ENCODE assay signal across 14 mouse cellular contexts in genomic region chr4:62495946-62496345, GRCm38 (mm10). TPM values are rescaled to one million over a fixed set of nuclear protein-coding genes. Genes with fewer than 3 reads are reported as not detected.
DNase-seq lines count a peak whose midpoint lies in the region; ATAC-seq and TF ChIP-seq lines count a peak whose summit lies in the region.
"Had no signal": no experiment of that assay in that cellular context is flagged by ENCODE, and none has a peak within 500 bp of the region (broad histone marks: within the 10 kb centered on the region; RNA-seq: fewer than 3 reads in every experiment).

No protein-coding gene starts in this region.

- H3K9ac ChIP-seq in liver, postnatal 0 days (replicated peaks) = no peak overlapping the region
- no peak overlapping the region for H3K9ac ChIP-seq in liver, embryonic 11.5 days (ENCODE audit: low read depth, low read length)

- no peak for TF ChIP-seq POLR2A in lung, adult 2 months (IDR thresholded peaks at IDR 0.05; ENCODE audit: borderline replicate concordance, extremely low read depth, low read depth, low read length)

- H3K4me1 ChIP-seq in liver, postnatal 0 days (ENCODE audit: insufficient read depth) = peaks cover 13% of the 10 kb centered on the region
- H3K4me1 ChIP-seq in liver, embryonic 11.5 days (replicated peaks; ENCODE audit: control insufficient read depth, insufficient read depth, low read length) = no peaks in the 10 kb centered on the region
- H3K4me1 ChIP-seq in lung, adult 2 months (ENCODE audit: control insufficient read depth, insufficient read depth, low read length) = peaks cover 15% of the 10 kb centered on the region
- H3K4me1 ChIP-seq: hindbrain, embryonic 10.5 days had no signal

- TF ChIP-seq CTCF in liver, postnatal 0 days (IDR thresholded peaks at IDR 0.05; ENCODE audit: low read depth) = no peak
- TF ChIP-seq CTCF in lung, adult 2 months (IDR thresholded peaks at IDR 0.05; ENCODE audit: insufficient read depth, low read length) = no peak

- DNase-seq in adrenal gland, postnatal 14 days = peak; percentile 67
- DNase-seq in adrenal gland, postnatal 4 days (ENCODE audit: low spot score in 2 of 2) = no peak
- peak; percentile 20 for DNase-seq in liver, postnatal 0 days
- DNase-seq in liver, embryonic 11.5 days (ENCODE audit: low spot score) = no peak
- DNase-seq in lung, adult 2 months = peak; percentile 46
- no peak for DNase-seq in T-cell, adult 2 months (ENCODE audit: low spot score)
- no peak for DNase-seq in thymus, adult 18-20 months
- DNase-seq in yolk sac, embryonic 10.5 days (ENCODE audit: low spot score) = no peak
- DNase-seq: B cell, adult 2 months; cerebellum, postnatal 36 days; liver; midbrain, embryonic 14.5 days; spleen, adult 18-20 months had no signal

- H3K36me3 ChIP-seq in liver, postnatal 0 days (replicated peaks; ENCODE audit: insufficient read depth, low read length) = 0 out of 2 replicates have a peak, but pooled peaks cover 3% of the 10 kb centered on the region
- 0 out of 2 replicates have a peak, but pooled peaks cover 6% of the 10 kb centered on the region for H3K36me3 ChIP-seq in liver, embryonic 11.5 days (ENCODE audit: control insufficient read depth, insufficient read depth, low read length)

- TF ChIP-seq EP300 in liver, postnatal 0 days (IDR thresholded peaks at IDR 0.05; ENCODE audit: low read depth) = no peak

- H3K27me3 ChIP-seq in liver, postnatal 0 days (ENCODE audit: insufficient read depth, low read length) = no peaks in the 10 kb centered on the region
- no peaks in the 10 kb centered on the region for H3K27me3 ChIP-seq in liver, embryonic 11.5 days (replicated peaks; ENCODE audit: control insufficient read depth, insufficient read depth, low read length)

- H3K27ac ChIP-seq in liver, postnatal 0 days (ENCODE audit: low read depth) = no peak overlapping the region
- no peak overlapping the region for H3K27ac ChIP-seq in liver, embryonic 11.5 days (ENCODE audit: low read depth, low read length)
- H3K27ac ChIP-seq: hindbrain, embryonic 10.5 days had no signal

- WGBS in liver, postnatal 0 days (ENCODE audit: insufficient replicate concordance) = 61% methylated on average over 8 of the region's 8 CpGs
- 72% methylated on average over 8 of the region's 8 CpGs for WGBS in liver, embryonic 11.5 days
- 44% methylated on average over 8 of the region's 8 CpGs for WGBS in lung, adult 2 months

- no peak overlapping the region for H3K4me2 ChIP-seq in liver, postnatal 0 days (ENCODE audit: low read depth, low read length)
- H3K4me2 ChIP-seq in liver, embryonic 11.5 days = no peak overlapping the region

- no peaks in the 10 kb centered on the region for H3K9me3 ChIP-seq in liver, postnatal 0 days (ENCODE audit: low read length)
- no peaks in the 10 kb centered on the region for H3K9me3 ChIP-seq in liver, embryonic 11.5 days (ENCODE audit: control insufficient read depth, low read length)
- H3K9me3 ChIP-seq: hindbrain, embryonic 10.5 days had no signal

- 0 out of 2 replicates have a peak, but pooled peaks have one; percentile 31 for ATAC-seq in liver, postnatal 0 days
- no peak for ATAC-seq in liver, embryonic 11.5 days (replicated peaks; ENCODE audit: low FRiP score)

- H3K4me3 ChIP-seq in liver, postnatal 0 days (ENCODE audit: low read depth, low read length) = no peak overlapping the region
- H3K4me3 ChIP-seq in liver, embryonic 11.5 days (ENCODE audit: low read depth, low read length) = no peak overlapping the region
- H3K4me3 ChIP-seq in lung, adult 2 months (replicated peaks; ENCODE audit: extremely low read depth, low read depth, low read length) = no peak overlapping the region
- H3K4me3 ChIP-seq: hindbrain, embryonic 10.5 days had no signal

RNA-seq across cellular contexts. Expression of gene Hdhd3, which starts 7.3 kb away (rescaled TPM):
- 16.2 and 22.7 TPM in 2 replicates for total RNA-seq in adrenal gland, postnatal 14 days (2021)
- total RNA-seq in adrenal gland, postnatal 4 days (2021) = 10 to 100 TPM; 14.3 to 14.7 TPM
- 19.7 and 20.3 TPM in 2 replicates for polyA plus RNA-seq in liver, postnatal 0 days (2015; fragmentation: Nextera tagmentation; extraction: Ambion mirVana)
- 10.1 and 10.9 TPM in 2 replicates for polyA plus RNA-seq in liver, embryonic 11.5 days (2014; fragmentation: Nextera tagmentation; extraction: Ambion mirVana)
- 10.0 and 14.1 TPM in 2 replicates for polyA plus RNA-seq in lung, adult 2 months (2012; rRNA removed)

RNA-seq across cellular contexts. Expression of gene Bspry, which starts 16.1 kb away (rescaled TPM):
- total RNA-seq in adrenal gland, postnatal 14 days (2021) = 1.1 and 1.3 TPM in 2 replicates
- total RNA-seq in adrenal gland, postnatal 4 days (2021) = 1 to 10 TPM; 2.7 to 4.6 TPM
- 0.18 and 0.26 TPM in 2 replicates for polyA plus RNA-seq in liver, postnatal 0 days (2015; fragmentation: Nextera tagmentation; extraction: Ambion mirVana)
- 0.48 and 0.99 TPM in 2 replicates for polyA plus RNA-seq in liver, embryonic 11.5 days (2014; fragmentation: Nextera tagmentation; extraction: Ambion mirVana)
- polyA plus RNA-seq in lung, adult 2 months (2012; rRNA removed) = 26.0 and 31.0 TPM in 2 replicates

RNA-seq across cellular contexts. Expression of gene Alad, which starts 23.8 kb away (rescaled TPM):
- 90.0 and 110 TPM in 2 replicates for total RNA-seq in adrenal gland, postnatal 14 days (2021)
- total RNA-seq in adrenal gland, postnatal 4 days (2021) = 100 to 1,000 TPM; 108 to 110 TPM
- polyA plus RNA-seq in liver, postnatal 0 days (2015; fragmentation: Nextera tagmentation; extraction: Ambion mirVana) = 295 and 303 TPM in 2 replicates
- 468 and 489 TPM in 2 replicates for polyA plus RNA-seq in liver, embryonic 11.5 days (2014; fragmentation: Nextera tagmentation; extraction: Ambion mirVana)
- polyA plus RNA-seq in lung, adult 2 months (2012; rRNA removed) = 139 and 141 TPM in 2 replicates

RNA-seq across cellular contexts. Expression of gene Wdr31, which starts 25.2 kb away (rescaled TPM):
- total RNA-seq in adrenal gland, postnatal 14 days (2021) = 1.7 and 2.0 TPM in 2 replicates
- total RNA-seq in adrenal gland, postnatal 4 days (2021) = 1 to 10 TPM; 6.4 to 7.7 TPM
- polyA plus RNA-seq in liver, postnatal 0 days (2015; fragmentation: Nextera tagmentation; extraction: Ambion mirVana) = 0.34 and 1.00 TPM in 2 replicates
- polyA plus RNA-seq in liver, embryonic 11.5 days (2014; fragmentation: Nextera tagmentation; extraction: Ambion mirVana) = 5.2 and 5.3 TPM in 2 replicates
- 4.0 and 4.2 TPM in 2 replicates for polyA plus RNA-seq in lung, adult 2 months (2012; rRNA removed)

RNA-seq across cellular contexts. Expression of gene Pole3, which starts 28.9 kb away (rescaled TPM):
- 43.9 and 46.4 TPM in 2 replicates for total RNA-seq in adrenal gland, postnatal 14 days (2021)
- 10 to 100 TPM; 60.4 to 64.4 TPM for total RNA-seq in adrenal gland, postnatal 4 days (2021)
- 26.4 and 29.2 TPM in 2 replicates for polyA plus RNA-seq in liver, postnatal 0 days (2015; fragmentation: Nextera tagmentation; extraction: Ambion mirVana)
- polyA plus RNA-seq in liver, embryonic 11.5 days (2014; fragmentation: Nextera tagmentation; extraction: Ambion mirVana) = 102 and 106 TPM in 2 replicates
- polyA plus RNA-seq in lung, adult 2 months (2012; rRNA removed) = 8.9 and 16.1 TPM in 2 replicates

Comparison
In these comparisons a context has a peak if more than half of its experiments do, and no peak if none do; other contexts are left out.
1. DNase-seq: peak in adrenal gland, postnatal 14 days (single experiment), liver, postnatal 0 days (single experiment) and lung, adult 2 months (single experiment); none in adrenal gland, postnatal 4 days (0 of 2), liver, embryonic 11.5 days (single experiment), T-cell, adult 2 months (single experiment), thymus, adult 18-20 months (0 of 2) and yolk sac, embryonic 10.5 days (single experiment).
2. RNA of gene Bspry, which starts 16.1 kb away (polyA plus RNA-seq): 26.0 to 31.0 TPM in lung, adult 2 months; 0.48 to 0.99 TPM in liver, embryonic 11.5 days and 0.18 to 0.26 TPM in liver, postnatal 0 days; every median in the first group is over 10 times any median in the second.